Mouse (Mus musculus): Measurements from ENCODE around the gene Mrpl42.

The Mrpl42 gene

GRCm38 (mm10) chr10:95515293-95515931, 13.7 kb upstream of the Mrpl42 start:
- peak; percentile 44 for DNase-seq (ENCODE audit: low read depth, low spot score)

DNA sequence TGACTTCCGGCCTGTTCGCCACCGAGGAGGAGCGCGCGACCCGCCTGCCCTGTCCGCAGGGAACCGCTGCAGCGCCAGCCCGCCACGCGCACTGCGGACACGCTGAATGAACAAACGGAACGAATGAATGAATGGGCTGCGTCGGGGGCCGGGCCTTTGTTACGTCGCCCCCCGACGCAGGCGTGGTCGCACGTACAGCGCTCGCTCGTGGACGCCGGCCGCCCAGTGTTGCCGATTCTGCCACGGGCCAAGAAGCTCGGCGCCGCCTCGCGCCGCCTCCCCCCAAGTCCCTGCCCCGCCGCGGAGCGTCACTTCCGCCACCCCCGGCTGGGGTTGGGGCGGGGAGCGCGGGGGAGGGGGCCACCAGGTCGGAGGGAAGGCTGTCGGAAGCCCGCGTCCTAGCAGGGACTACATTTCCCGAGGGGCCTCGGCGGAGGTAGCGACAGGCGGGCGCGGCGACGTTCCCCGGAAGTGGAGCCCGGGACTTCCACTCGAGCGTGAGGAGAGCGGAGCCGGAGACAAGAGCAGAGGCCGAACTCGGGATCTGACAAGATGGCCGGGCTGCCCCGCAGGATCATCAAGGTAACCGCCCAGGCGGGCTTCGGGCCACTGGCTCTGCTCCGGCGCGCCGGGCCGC, 13.0 kb upstream of the Mrpl42 start, which contains the start of gene Ube2n:
Ube2n (plus strand) TSS at position 490 of the 637 bp plus-strand sequence.
- peak; percentile 100 for DNase-seq (ENCODE audit: low read depth, low spot score)

GRCm38 (mm10) chr10:95513768-95514556, 12.2 kb upstream of the Mrpl42 start:
- peak; percentile 42 for DNase-seq (ENCODE audit: low read depth, low spot score)

DNA sequence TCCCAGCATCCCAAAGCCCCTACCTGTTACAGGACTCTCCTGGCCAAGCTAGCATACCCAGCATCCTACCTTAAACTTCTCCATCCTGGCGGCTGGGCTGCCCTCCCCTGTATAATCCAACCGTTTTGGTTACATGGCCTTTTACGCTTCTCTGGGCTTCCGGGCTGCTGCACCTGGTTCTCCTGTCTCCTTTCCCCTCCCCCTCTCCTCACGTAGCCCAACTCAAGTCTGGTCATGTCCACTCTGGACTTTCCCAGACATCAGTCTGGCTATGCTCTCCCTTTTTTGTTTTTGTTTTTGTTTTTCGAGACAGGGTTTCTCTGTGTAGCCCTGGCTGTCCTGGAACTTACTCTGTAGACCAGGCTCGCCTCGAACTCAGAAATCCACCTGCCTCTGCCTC, 10.9 kb upstream of the Mrpl42 start:
- DNase-seq (ENCODE audit: low read depth, low spot score), result peak; percentile 39

DNA sequence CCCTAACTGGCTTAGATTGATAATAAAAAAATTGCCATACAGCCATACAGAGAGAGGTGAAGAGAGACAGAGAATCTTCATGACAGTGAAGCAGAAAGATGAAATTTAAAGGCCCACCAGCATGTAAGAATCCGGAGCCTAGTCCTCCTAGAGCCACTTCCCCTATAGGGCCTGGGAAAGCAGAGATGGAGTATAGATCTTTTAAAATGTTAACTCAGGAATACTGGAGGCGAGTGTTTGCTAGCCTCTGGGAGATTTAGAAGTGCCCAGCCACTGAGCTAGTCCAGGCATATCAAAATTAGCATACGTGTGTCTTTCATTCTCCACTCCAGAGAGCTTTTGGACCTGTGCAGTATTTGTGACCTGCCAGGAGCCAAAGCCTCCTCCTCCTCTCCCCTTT, 7.5 kb upstream of the Mrpl42 start:
- no peak for DNase-seq (ENCODE audit: low read depth, low spot score)

- no peak for DNase-seq (ENCODE audit: low read depth, low spot score)
Observed at GRCm38 (mm10) chr10:95508793-95509192, 7.1 kb upstream of the Mrpl42 start.

DNA sequence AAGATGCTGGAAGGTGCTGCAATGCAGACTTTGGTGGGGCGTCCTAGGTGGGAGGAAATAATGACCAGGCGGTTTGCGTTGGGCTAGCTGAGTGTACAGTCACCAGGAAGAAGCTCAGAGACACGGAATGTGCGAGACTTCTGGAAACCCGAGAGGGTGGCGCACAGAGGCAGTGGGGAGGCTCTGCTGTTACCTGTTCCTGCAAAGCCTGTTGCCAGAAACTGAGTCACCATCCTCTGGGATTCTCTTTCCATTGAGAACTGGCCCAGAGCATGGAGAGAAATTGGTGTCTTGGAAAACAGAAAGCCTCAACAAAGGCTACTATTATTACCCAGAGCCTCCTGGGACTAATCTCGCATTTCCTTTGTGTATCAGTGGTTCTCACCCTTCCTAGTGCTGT, 6.4 kb upstream of the Mrpl42 start:
- DNase-seq (ENCODE audit: low read depth, low spot score), result no peak

GRCm38 (mm10) chr10:95504341-95504740, 2.6 kb upstream of the Mrpl42 start:
- no peak for DNase-seq (ENCODE audit: low read depth, low spot score)

DNA sequence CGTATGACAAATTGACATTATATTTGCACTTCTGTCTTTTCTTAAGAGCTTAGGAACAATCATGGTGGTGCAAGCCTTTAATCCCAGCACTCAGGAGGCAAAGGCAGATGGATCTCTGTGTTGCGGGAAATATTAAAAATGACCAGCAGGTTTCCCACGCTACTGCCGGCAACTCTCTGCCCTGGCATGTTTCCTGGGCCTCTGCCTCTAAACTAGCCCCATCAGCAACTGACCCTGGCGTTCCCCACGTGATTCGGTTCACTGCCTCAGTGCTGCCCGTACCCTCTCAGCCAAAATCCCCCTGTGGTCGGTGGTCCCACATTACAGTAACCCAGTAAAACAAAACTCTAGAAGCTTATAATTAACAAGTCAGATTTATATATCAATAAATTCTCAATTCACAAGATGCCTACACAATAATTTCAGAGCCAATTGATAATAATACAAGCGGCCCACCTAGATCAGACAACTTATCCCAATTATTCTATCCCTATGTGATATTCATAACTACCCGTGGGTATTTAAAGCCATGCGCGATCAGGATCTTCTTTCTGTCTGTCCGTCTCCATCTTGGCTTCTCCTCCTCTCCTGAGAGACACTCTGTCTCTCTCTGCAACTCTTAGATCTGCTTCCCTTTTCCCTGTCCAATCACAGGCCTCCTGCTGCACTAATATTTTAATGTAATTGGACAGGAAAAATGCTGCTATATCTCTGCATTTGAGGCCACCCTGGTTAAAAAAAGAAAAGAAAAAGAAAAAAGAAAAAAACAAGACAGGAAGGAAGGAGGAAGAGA, 1.9 kb upstream of the Mrpl42 start:
- DNase-seq (ENCODE audit: low read depth, low spot score), result no peak

DNA sequence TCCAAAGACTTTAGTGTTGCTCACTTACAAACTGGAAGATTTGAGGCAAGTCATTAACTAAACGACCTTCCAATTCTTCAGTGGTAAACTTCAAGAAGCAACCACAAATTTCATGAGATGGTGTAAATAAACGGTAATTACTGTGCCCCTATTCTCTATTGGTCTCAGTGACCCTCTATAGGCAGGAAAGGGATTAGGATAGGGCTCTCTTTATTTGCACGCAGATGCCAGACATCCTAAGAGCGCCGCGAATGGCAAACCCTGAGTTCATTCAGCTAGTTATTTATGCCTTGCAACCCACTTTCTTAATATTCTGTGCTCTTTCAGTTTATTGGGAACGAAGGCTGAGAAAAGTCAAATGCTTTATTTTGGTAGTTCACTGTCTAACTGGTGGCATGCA, 707 bp downstream of the Mrpl42 start:
- no peak for DNase-seq (ENCODE audit: low read depth, low spot score)

DNA sequence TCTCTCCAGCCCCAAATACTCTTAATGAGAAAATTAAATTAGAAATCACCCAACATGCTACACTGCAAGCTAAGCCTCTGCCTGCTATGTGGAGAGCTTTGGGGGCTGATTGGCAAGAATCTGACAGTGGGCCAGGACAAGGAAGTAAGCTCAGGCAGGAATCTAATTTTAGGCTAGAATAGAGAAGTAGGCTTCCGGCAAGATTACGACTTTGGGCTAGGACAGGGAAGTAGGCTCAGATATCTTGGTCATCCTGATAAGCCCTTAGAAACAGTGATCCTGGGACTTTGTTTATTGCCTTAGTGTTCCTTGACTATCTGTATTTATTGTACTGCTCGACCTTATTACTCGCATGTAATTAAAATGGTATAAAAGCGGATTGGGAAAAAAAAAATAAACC, 7.5 kb downstream of the Mrpl42 start:
- DNase-seq (ENCODE audit: low read depth, low spot score), result no peak

- peak; percentile 29 for DNase-seq (ENCODE audit: low read depth, low spot score)
Observed at GRCm38 (mm10) chr10:95489653-95490052, 12.1 kb downstream of the Mrpl42 start.

DNA sequence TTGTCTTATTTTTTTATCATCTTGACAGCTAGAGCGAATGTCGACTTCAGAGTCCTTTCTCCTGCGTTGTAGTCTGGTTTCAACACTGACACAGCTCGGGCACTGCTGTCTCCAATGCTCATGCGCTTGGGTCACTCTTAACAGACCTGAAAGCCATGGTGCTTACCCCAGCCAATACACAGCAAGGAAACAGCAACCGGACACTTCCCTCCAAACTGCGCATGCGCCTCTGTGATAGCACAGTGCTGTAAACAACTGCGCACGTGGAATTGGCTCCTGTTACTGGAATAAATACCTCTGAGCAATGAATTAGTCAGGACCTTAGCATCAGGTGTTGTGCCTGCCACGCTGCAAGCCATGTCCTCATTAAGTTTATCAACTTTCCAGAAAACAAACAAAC, 24.2 kb downstream of the Mrpl42 start:
- no peak for DNase-seq (ENCODE audit: low read depth, low spot score)

- peak; percentile 88 for DNase-seq (ENCODE audit: low read depth, low spot score)
Observed at GRCm38 (mm10) chr10:95475923-95476322, 25.8 kb downstream of the Mrpl42 start.

DNA sequence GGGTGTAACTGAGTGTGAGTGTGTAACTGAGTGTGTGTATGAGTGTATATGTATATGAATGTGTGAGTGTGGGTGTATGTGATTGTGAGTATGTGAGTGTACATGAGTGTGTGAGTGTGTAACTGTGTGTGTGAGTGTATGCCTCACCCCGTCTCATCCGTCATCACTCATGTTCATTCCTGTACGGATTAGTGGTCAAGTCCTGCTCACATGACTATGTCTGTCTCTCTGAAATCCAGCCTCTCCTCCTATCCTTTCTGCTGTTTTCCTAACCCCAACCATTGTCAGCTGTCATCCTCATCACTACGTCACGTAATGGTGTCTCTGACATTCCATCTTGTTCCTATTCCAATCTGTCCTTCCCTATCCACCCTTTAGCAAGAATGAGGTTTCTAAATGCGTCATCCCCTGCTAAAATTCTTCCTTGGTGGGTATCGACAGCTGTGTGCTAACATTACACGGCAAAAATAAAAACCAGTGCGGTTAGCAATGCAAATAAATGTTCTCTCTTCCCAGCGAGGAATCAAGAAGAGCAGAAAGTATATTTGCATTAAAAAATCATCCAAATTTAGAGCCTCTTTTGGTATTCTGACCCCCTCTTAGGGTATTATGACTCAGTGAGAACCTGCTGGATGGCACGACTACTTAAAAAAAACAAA, 29.7 kb downstream of the Mrpl42 start:
- no peak for DNase-seq (ENCODE audit: low read depth, low spot score)

- DNase-seq (ENCODE audit: low read depth, low spot score), result no peak
Observed at GRCm38 (mm10) chr10:95471186-95471585, 30.6 kb downstream of the Mrpl42 start.

DNA sequence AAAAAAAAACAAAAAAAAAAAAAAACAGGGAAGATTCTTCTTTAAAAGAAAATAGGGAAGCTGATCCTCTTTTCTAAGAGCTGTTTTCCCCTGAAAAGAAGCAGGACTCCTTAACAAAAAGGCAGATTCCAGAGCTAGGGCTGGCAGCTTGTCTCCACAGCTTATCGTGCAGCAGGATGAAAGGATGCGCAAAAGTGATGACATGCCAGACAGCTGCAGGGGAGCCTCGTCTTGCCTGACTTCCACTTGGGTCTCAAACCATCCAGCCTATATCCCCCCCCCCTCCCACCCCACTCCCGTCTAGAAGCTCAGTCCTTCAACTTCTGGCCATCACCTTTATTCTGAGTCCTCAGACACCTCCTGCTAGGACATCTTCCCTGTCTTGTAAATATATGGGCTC, 32.8 kb downstream of the Mrpl42 start:
- DNase-seq (ENCODE audit: low read depth, low spot score), result no peak

GRCm38 (mm10) chr10:95465485-95465896, 36.2 kb downstream of the Mrpl42 start:
- DNase-seq (ENCODE audit: low read depth, low spot score), result no peak

- DNase-seq (ENCODE audit: low read depth, low spot score), result no peak
Observed at GRCm38 (mm10) chr10:95464527-95464926, 37.2 kb downstream of the Mrpl42 start.

DNA sequence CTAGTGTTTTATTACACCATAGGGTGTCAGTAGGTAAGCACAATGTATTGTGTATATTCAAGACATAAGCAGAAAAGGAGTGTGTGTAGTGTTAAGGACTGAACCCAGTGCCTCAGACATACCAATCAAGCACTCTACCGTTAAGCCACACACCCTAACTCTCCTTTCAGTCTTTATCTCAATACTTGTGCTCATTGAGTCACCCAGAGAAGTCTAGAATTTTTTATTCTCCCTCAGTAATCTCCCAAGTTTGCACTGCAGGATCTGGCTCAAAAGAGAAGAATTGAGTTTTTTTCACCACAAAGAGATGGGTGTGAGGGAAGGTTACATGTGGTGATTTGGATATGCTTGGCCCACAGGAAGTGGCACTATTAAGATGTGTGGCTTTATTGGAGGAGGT, 39.5 kb downstream of the Mrpl42 start:
- no peak for DNase-seq (ENCODE audit: low read depth, low spot score)

GRCm38 (mm10) chr10:95461053-95461553, 40.6 kb downstream of the Mrpl42 start:
- DNase-seq (ENCODE audit: low read depth, low spot score), result peak; percentile 96
